Mouse (Mus musculus) layer of hippocampus, adult 9-10 months (tissue): ENCODE results near the gene Kctd20.
A peak's percentile ranks its signal among the peaks of the same experiment; 100 is the strongest.

ENCODE experiments used
- DNase-seq: peaks from one replicate; pipeline ENCODE4 v3.0.0; 2022; ENCODE audit warnings: low spot score

Gene Kctd20

DNA sequence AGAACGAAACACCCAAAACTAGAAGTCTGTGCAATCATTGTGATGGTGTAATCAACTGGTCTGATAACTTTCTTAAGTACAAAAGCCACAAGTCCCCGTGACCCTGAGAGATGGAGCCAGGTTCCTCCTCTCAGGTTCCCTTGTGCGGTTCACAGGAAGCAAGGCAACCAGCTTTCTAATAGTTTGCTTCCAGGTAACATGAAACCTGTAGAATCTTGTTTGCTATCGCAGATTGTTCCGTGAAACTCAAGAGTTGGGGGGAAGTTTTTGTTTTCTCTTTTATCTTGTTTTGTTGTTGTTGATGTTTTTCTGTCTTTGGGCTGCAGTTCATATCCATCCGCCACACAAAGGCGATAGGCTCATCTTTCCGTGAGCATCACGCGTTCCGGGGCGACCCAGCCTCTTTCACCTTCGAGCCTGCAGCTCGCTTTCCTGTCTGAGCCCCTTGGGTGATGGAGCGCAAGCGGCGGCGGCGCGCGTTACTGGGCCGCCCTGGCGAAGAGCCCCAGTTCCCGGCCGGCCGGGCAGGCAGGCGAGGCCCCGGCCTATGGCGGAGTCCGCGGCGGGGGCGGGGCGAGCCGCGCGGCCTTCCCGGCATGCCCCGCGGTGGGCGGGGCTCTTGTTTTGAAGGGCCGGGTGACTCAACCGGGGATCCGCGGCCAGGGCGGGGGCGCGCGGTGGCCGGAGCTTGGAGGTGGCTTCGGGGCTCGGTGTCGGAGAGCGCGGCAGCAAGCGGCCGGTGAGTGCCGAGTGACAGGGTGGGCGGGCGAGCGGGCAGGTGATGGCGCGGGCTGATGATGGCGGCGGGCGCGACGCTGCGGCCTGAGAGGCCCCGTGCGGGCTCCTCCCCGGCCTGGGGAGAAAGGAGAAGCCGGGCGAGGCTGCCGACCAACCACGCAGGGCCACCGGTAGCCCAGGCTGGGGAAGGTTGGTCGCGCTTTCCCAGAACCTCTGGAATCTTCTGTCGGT is at the start of gene Kctd20:
Gene Kctd20, plus strand, starts transcription at position 120 of the 969 bp plus-strand sequence.
- peak; percentile 74 for DNase-seq

DNA sequence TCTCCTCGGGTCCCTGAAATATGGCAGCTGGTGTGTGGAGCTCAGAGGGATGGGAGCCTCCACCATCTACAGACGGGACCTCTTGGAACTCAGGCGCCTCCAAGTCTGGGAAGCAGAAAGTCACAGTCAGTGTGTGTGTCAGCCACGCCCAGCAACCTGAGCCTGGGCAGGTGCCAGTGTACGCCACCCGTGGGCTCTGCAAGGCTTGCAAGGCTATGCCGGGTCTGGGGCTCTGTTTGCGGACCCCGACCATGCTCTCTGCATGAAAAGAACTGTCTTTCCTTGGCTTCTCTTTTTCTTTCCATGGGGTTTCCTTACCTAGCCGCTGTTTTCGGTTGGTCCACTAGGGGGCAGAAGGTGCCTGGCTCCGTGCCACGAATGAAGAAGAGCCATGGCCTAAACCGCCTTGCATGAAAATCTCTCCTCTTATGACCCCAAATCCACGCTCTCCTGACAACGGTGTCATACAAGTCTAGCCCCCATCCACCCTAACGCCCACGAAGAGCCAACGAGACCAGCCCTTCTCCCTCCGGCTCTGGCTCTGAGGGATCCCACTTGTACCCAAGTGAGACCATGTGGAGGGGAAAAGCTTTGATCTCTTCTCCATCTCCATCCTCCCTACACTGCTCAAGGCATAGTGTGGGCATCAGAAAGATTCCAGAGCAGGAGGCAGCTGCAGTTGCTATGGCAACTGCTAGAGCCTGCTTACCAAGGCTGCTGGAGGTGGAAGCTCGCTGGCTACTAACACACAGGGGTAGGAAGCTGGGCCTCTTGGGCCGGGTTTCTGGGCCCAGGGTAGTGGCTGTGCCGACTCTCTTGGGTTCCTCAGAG is 47.0 kb upstream of the Kctd20 start:
- DNase-seq = no peak

DNA sequence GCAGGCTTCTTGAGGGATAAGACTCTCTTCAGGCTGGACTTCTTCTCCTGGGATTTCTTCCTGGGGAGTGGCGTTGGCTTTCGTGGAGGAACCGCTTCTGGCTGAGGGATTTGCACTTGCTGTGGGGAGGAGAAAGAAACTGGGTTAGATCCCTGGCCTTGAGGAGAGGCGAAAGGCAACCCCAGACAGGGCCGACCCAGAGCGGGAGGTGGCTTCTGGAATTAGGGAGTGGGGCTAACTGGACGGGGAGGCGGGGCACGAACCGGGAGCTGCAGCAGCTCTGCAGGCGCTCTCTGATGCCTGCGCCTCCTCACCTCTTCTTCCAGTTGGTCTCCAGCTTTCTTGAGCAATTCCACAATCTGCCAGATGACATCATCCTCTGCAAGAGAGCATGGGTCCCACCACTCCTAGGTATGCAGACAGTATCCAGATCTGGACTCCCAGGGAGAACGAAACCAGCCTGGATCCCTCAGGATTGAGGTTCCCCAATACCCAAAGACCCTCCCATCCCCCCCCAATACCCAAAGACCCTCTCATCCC is 46.3 kb upstream of the Kctd20 start:
- DNase-seq = no peak

DNA sequence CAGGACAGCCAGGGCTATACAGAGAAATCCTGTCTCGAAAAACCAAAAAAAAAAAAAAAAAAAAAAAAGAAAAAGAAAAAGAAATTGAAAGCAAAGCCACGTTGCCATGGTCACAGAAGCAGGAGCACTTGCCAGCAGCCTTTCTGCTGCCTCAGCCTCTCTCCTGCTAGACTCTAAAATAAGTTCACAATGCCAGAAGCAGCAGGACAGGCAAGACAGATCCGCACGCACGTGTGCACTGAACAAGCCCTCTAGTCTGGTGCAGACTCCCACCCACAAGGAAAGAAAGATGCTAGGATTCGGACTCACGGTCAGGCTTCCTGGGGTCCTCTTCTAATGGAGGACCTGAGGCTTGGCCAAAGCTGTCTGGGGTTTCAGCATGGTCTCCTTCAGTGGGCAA is 43.8 kb upstream of the Kctd20 start:
- no peak for DNase-seq

DNA sequence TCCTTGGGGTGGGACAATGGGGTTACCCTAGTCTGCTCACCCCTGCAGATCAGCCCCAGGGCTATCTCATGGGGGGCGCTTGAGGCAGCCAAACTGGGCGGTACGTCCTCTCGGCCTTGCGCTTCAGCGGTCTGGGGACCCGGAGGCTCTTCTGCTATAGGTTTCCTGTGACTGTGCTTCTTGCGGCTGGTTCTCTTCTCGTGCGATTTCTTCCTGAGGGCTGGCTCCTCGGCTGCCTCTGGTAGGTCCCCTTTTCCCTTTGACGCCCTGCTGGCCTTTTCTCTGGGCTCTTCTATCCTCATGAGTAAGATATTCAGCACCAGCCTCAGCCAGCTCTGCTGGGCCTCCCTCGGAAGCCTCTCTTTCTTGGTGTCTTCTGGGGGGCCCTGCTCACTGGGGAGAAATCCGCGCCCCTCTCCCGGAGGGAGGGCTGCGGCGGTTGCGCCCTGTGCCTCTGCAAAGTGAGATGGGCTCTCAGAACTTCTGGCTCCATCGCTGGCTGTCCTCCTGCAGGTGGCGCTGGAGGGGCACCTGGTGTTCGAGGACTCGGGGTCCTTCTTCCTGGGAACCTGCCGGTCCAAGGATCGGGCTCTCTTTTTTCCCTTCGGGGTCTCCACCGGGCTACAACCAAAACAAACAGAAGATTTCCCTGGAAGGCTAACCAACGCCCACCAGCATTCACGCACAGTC is 42.4 kb upstream of the Kctd20 start:
- no peak for DNase-seq

DNA sequence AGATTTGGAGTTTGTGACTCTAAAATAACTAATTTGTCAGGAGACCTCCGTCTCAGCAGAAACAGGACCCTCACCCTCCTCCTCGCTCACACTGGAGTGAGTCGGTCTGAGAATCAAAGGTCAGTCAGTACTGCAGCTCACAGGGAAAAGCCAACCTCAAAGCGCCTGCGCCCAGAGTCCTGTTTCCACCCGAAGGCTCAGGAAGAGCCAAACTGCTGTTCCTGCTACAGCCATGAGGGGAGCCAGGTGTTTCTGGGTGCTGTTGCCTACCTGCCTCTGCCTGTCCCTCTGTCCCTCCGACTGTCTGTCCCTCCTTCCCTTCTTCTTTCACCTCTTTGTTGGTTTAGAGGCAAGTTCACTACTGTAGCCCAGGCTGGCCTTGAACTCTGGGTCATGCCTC is 41.6 kb upstream of the Kctd20 start:
- no peak for DNase-seq

DNA sequence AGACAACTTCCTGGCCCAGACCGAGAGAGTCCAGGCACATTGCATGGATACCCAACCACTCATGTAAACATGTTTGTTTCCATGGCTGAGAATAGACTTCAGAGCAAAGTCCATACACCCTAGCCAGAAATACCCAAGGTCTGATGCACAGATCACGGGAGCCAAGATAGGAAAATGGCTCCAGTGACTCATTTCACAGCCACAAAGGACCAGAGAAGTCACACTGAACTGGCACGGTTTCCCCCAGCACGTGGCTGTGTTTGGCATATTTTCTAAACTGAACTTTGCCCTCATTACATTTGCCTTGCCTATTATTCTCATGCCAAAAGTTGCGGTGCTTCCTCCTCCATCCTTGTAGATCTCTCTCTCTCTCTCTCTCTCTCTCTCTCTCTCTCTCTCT is 38.5 kb upstream of the Kctd20 start:
- no peak for DNase-seq

DNA sequence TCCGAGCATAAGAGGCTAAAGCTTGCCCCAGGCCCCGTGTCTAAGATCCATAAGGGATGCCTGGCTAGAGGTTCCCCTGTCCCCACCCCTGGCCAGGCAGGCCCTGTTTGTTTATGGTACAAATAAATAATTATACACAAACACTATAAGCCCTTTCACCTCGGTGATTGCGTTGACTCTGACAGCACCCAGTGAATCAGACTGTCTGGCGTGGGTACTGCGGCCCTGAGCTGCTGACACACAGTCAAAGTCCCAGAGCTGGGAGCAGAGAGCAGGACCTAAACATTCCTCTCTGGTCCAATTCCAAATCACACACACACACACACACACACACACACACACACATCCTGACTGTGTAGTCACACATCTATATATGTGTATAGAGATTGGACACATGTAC is 37.8 kb upstream of the Kctd20 start:
- DNase-seq = no peak

DNA sequence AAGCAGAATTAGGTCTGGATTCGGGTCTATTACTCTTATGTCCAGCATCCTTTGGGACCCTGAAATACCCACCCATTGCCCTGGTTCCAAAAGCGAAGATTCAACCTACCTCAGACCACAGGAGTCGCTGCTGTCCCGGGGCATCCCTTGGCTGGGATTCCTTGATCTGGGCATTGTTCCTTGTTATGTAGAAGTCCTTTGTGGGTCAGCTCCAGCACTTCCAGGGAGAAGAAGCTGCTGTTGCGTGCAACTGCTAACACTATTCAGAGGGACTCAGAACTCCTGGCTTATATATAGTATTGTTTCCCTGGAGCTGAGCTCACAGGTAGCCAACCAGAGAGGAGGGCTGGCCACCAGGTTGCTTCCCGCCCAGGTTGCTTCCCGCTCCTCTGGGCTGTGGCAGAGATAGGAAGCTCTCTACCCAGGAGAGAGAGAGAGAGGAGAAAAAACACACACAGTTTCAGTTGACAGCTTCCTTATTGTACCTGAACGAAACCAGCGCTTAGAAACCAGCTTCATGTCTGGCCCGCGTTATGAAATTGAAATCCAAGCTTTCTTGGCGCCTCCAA is 36.6 kb upstream of the Kctd20 start, which contains the start of gene 4930539E08Rik:
Gene 4930539E08Rik, minus strand, starts transcription at position 265 of the 569 bp plus-strand sequence.
- no peak for DNase-seq

DNA sequence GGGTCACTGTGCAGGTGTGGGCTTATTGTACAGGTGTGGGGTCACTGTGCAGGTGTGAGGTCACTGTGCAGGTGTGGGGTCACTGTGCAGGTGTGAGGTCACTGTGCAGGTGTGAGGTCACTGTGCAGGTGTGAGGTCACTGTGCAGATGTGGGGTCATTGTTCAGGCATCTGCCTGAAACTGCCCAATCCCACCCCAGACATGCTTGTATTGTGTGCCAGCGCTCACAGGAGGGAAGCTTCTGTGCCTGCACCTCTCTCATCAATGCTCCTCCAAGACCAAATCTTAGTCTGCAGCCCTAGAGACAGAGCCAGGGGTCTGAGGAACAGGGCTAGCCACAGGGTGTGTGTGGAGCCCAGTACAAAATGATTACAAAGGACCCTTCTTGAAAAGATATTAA is 35.2 kb upstream of the Kctd20 start:
- no peak for DNase-seq

DNA sequence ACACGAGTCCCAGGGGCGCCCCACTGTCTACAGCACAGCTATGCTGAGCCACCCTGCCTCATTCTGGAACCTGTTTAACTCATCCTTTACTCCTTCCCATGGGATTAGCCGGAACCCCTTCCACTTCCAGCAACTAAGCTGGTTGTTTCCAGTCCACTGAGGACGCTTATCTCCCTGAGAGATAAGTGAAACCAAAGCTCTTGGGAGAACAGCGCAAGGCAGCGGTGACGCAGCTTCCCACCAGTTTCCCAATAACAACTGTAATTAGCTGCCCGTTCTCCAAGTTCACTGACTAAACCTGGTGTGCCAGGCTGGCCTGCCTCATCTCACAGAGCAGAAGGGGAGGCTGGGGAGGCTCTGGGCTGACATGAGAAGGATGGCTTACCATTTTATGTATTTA is 30.7 kb upstream of the Kctd20 start:
- DNase-seq = no peak

DNA sequence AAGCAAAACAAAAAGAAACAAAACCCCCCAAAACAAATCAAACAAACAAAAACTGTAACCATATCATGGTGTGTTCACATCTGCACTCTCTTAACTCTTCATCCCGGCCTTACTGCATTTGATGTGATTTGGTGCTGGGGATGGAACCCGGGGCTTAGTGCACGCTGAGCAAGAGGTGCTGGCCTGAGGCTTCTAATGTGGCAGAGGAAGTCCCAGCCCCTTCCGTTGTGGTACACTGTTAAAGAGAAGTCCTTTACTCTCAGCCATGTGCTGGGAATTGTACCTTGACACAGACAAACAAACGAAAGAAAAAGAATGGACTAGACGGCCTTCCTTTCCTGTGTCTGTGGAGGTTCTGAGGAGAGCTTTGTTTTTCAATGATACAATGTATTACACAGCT is 29.7 kb upstream of the Kctd20 start:
- no peak for DNase-seq

DNA sequence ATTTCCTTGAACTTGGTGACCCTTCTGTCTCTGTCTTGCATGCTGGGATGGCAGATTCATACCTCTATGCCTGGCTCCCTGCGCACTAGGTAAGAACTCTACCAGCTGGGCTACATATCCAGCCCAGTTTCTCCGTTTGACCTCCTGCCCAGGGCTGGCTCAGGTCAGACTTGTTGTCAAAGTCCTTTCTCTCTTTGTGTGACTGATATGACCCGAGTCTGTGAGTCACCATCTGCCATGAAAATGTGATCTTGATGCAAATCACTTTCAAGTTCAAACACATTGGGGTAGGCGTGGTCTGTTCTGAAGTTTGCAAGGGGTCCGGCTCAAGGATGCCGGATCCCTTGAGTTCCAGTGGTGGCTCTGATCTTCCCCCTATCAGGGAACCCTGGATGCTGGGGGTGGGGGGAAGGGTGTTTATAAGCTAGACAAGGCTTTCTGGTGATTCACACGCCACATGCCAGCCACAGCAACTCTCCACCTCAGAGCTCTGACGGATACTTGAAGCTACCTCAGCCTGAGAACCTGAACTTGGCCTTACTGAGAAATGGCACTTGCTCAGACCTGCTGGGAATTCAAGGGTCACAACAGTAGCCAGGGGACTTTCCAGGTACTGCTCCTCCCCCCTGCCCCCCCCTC is 26.7 kb upstream of the Kctd20 start:
- no peak for DNase-seq

DNA sequence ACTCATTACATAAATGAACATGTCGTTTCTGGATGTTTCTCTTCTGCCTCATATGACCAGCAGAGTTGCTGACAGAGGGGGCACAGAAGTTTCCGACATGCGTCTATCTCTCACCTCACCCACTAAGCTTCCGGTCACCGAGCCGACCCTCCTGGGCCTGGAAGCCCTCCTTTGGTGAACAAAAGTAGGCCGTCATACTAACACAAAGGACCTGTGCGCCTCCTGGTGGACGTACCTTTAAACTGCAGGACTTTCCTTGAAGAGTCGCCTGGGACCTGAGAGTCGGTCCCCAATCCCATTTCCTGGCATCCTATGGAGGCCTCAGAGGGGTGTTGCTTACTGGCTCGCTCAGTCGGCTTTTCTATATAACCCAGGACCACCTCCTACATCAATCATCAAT is 25.4 kb upstream of the Kctd20 start:
- DNase-seq = peak; percentile 77

DNA sequence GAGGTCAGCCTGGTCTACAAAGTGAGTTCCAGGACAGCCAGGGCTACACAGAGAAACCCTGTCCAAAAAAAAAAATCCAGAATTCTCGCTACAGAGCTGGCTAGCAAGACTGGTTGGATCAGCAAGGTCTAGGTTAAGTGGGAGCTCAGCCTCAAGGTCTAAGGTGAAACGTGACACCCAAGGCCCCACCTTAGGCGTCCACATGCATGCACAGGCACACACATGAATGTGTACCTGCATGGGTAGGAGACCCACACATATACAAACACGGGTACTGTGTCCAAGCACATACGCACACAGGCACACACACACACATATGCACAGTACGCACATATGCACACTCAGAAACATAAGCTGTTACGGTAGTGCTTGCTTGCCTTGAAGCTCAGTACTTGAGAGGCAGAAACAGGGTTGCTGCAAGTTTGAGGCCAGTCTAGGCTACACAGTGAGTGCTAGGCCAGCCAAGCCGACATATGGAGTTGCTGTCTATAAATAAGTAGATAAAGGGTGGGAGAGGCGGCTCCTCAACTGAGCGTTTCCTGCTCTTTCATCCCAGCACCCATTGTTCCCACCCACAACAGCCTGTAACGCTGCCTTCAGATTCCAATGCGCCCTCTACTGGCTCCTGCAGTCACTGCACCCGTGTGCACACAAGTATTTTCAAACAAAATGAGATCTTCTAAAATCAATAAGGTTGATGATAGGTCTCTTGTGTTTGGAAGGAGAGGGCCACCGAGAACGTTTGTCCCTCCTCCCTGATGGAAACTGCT is 24.7 kb upstream of the Kctd20 start:
- no peak for DNase-seq

DNA sequence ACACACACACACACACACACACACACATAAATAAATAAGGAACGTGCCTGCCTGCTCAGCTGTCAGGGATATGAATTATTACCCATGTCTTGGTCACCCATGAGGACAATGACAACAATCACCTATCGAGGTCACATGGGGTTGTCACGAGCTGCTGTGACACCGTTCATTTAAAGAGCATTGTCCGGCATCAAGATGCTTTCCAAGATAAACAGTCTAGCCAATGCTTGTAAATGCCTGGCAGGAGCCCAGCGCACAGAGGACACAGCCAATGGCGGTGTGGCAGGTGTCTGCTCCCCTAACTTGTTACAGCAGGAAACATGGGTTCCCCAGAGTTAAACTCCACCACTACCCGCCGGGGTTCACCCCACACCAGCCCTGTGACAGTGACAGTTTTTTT is 23.7 kb upstream of the Kctd20 start:
- no peak for DNase-seq

DNA sequence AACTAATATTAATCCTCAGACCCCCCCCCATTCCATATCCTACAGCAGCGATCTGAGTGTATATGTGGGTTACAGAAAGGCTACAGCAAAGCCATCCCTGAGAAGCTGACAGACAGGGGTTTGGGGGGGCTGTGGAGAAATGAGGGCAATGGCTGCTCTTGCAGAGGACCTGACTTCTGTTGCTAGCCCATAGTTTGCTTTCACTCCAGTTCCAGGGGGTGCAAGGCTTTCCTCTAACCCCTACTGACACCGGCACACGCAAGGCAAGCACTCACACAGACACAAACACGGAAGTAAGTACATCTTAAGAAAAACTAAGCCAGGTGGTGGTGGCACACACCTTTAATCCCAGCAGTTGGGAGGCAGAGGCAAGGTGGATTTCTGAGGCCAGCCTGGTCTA is 22.4 kb upstream of the Kctd20 start:
- DNase-seq = no peak

DNA sequence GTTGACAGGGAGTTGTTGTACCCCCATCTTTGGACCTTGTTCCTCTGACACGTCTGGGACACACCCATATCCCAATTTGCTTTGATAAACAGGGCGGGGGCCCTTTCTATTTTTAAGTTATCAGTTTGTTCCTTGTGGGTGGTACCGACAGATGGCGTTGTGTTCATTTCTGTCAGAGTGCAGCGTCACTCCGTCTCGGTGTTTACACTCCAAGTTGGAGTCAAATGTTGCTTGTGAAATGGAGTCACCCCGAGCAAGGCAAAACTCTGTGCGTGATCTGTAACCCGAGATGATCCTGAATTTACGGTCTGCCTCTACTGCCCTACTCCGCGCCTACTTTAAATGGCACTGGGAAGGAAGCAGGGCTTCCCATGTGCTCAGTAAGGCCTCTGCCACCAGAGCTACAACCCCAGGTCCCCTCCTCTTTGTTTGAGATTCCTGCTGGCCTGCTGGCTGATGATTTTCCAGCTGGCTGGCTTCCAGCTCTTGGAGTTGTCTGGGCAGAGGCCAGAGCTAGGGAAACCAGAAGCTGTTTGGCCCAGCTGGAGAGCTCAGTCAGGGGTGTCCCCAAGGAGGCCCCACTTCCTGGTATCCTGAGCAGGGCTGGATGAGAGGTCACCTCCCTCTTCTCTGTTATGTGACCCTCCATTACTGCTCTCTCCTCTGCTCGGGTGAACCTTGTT is 21.2 kb upstream of the Kctd20 start:
- DNase-seq = no peak

DNA sequence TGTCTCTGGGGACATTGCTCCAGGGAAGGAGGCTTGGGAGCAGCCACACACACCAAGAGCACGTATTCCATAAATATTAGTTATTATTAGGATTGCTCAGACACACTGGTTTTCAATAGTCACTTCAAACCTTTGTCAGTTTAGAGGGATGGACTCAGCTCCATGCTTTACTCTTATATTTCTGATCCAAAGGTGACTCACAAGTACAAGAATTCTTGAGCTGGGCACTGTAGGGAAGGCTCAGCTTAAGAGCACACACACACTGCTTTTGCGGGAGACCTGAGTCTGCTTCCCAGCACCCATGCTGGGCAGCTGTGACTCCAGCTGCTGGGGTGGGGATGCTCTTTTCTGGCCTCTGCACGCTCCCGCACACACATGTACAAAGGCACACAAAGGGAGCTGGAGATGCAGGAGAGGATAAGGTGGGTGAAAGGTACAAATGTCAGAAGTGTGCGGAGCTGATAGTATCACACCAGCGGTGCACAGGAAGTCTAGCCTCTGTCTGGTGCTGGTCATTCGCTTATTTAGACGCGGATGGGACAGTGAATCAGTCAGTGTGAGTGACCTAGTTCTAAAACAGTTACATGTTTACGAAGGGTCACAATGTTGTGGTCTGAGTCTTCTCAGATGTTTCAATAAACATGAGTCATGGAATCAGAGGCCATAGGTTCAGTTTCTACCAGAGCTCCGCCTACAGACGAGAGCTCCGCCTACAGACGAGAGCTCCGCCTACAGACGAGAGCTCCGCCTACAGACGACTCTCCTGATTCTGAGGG is 20.1 kb upstream of the Kctd20 start:
- no peak for DNase-seq
